Mouse (Mus musculus) left cerebral cortex, adult 9 months (tissue): ENCODE results near the gene Amz1.

Experiments
- DNase-seq, 2 experiments: peaks; one replicate each; pipeline ENCODE4 v3.0.0; 2022; ENCODE audit warnings: low spot score in 2 of 2

Amz1 gene

GRCm38 (mm10) chr5:140799190-140799589 is 75.3 kb downstream of the Amz1 start:
- DNase-seq = no peak

- DNase-seq = no peak
These were observed 76.5 kb downstream of the Amz1 start for GRCm38 (mm10) chr5:140800288-140800923.

DNA sequence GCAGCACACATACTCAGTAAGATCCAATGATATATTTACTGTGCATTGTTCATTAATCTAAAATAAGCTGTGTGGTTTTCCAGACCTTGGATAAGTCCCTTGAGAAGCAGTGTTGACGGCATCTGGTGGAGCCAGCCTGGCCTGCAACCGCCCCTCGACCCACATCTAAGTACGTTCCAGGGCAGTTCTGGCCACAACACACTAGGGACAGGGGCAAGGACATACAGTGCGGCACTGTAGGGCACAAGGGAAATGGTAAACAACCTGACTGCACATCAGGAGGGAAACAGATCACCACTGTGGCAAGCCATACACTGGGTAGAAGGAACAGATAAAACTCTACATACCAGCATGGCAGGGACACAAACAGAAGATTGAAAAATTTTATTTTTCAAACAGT is 77.9 kb downstream of the Amz1 start:
- no peak for DNase-seq

DNA sequence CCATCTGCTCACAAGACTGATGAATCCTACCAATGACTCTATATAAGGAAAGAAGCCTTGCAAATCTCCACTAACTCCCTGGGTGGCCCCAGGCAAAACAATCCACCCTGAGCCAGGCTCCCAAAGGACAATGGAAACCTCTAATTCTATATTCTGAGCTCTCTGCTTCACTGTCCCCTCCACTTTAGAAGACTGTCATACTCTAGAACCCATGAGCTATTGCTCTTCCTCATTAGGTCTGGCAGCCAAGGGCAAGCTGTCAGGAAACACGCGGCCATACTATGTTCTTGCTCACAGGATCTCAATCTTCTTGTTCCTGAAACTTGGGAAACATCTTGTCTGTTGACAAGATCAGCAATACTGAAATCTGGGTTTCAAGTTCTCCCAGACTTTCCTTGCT is 82.3 kb downstream of the Amz1 start:
- DNase-seq = no peak

- DNase-seq = no peak
These were observed 83.0 kb downstream of the Amz1 start for GRCm38 (mm10) chr5:140806939-140807338.
